Mouse (Mus musculus) neural tube, embryonic 11.5 days (tissue): ENCODE measurements around the gene Muc1. TPM values are rescaled to one million over a fixed set of nuclear protein-coding genes. Genes with fewer than 3 reads are reported as not detected.
"Not testable (repeated sequence)": the region's sequence is repeated elsewhere in the genome, so short reads cannot be mapped to it uniquely, and the experiment has no call there.

Experiments
- ATAC-seq: fragments of 200-750 bp; cut with Nextera tagmentation; 2 replicates; pipeline ENCODE4 v1.8.0; 2017; ENCODE audit warnings: moderate number of reproducible peaks, mild to moderate bottlenecking, moderate TSS enrichment, moderate library complexity; ENCODE audit not compliant: insufficient read depth, low FRiP score, low TSS enrichment
- DNase-seq: peaks from one replicate; pipeline ENCODE4 v3.0.0-alpha.2; 2015; ENCODE audit warnings: low spot score
- H3K27ac ChIP-seq: fragments of 300-500 bp; sonication (generic); 2 replicates; pipeline ENCODE4 v1.5.1; 2014; ENCODE audit warnings: low read depth, mild to moderate bottlenecking, low read length
- H3K27me3 ChIP-seq: fragments of 300-500 bp; sonication (generic); 2 replicates; pipeline ENCODE4 v1.6.1; 2014; ENCODE audit warnings: mild to moderate bottlenecking, low read length, mixed read lengths; ENCODE audit not compliant: control insufficient read depth, insufficient read depth
- H3K36me3 ChIP-seq: fragments of 300-500 bp; sonication (generic); 2 replicates; pipeline ENCODE4 v1.6.1; 2014; ENCODE audit warnings: mild to moderate bottlenecking, low read length, moderate library complexity, mixed read lengths; ENCODE audit not compliant: control insufficient read depth, insufficient read depth
- H3K4me1 ChIP-seq: fragments of 300-500 bp; sonication (generic); 2 replicates; pipeline ENCODE4 v1.6.1; 2014; ENCODE audit warnings: low read length, mixed read lengths; ENCODE audit not compliant: control insufficient read depth, insufficient read depth
- H3K4me2 ChIP-seq: fragments of 300-500 bp; sonication (generic); 2 replicates; pipeline ENCODE4 v1.6.1; 2014; ENCODE audit warnings: low read depth, mild to moderate bottlenecking, moderate library complexity
- H3K4me3 ChIP-seq: fragments of 300-500 bp; sonication (generic); 2 replicates; pipeline ENCODE4 v1.5.1; 2014; ENCODE audit warnings: low read depth, low read length
- H3K9ac ChIP-seq: fragments of 300-500 bp; sonication (generic); 2 replicates; pipeline ENCODE4 v1.6.1; 2014; ENCODE audit warnings: mild to moderate bottlenecking, low read length
- H3K9me3 ChIP-seq: fragments of 300-500 bp; sonication (generic); 2 replicates; pipeline ENCODE4 v1.6.1; 2016; ENCODE audit warnings: low read length; ENCODE audit not compliant: control insufficient read depth
- WGBS: fragments of 180-500 bp; shearing (Covaris S2); extraction: QIAGEN DNeasy Blood & Tissue Kit; methylation state at CpG from one replicate; pipeline ENCODE4 v1.1.7; 2014; 5-methylcytosine and 5-hydroxymethylcytosine counted together
- polyA plus RNA-seq: library from polyadenylated mRNA; unstranded; fragments of >200 nt; fragmentation: Nextera tagmentation; extraction: Ambion mirVana; gene quantifications from 2 replicates; pipeline ENCODE4 v1.2.1, GENCODE M21; 2014

Muc1 gene
- polyA plus RNA-seq, 1 experiment from 2014 or later, result 1.8 TPM

DNA sequence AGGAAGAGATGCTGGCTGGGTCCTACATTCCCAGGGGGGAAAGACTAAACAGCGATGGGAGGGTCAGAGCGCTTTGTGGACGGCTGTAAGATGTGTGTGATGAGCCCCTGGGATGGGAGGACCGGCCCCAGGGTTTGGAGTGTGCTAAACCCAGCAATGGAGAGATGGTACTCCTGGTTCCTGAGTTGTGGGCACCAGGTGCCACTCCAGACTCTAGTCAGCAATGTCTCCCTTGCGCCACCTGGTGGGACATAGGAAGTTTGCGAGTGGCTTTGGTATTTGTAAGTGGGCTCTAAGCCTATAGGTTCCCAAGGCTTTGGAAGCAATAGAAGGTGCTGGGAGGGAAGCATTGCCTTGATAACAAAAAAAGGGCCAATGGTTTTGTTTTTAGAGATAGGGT, 13.0 kb upstream of the Muc1 start:
- no peaks in the 10 kb centered on the region for H3K27me3 ChIP-seq
- H3K9me3 ChIP-seq, result no peaks in the 10 kb centered on the region
- peak overlapping the region; percentile 73 for H3K4me3 ChIP-seq
- DNase-seq (peak; percentile 88), ATAC-seq (peak; percentile 20)
- 0% methylated on average over 6 of the region's 6 CpGs for WGBS
- H3K4me2 ChIP-seq, result peak overlapping the region; percentile 55
- peak overlapping the region; percentile 90 for H3K27ac ChIP-seq
- H3K9ac ChIP-seq, result peak overlapping the region; percentile 66
- no peaks in the 10 kb centered on the region for H3K36me3 ChIP-seq
- peaks cover 18% of the 10 kb centered on the region for H3K4me1 ChIP-seq

DNA sequence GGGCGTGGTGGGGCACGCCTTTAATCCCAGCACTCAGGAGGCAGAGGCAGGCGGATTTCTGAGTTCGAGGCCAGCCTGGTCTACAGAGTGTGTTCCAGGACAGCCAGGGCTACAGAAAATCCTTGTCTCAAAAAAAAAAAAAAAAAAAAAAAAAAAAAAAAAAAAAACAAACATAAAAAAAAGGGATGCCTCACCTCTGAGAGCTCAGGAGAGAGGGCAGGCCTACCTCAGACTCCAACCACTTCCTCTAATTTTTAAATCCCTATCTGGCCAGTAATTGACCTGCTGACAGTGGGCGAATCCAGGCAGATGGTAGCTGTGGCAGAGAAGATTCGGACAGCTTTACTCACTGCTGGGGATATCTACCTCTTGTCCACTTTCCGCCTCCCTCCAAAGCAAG, 12.4 kb upstream of the Muc1 start:
- H3K4me1 ChIP-seq, result peaks cover 18% of the 10 kb centered on the region
- H3K36me3 ChIP-seq, H3K4me2 ChIP-seq, H3K9me3 ChIP-seq, H3K27me3 ChIP-seq, H3K4me3 ChIP-seq, H3K9ac ChIP-seq, H3K27ac ChIP-seq, ATAC-seq, DNase-seq: not testable (repeated sequence)
- WGBS, result 73% methylated on average over 7 of the region's 7 CpGs

DNA sequence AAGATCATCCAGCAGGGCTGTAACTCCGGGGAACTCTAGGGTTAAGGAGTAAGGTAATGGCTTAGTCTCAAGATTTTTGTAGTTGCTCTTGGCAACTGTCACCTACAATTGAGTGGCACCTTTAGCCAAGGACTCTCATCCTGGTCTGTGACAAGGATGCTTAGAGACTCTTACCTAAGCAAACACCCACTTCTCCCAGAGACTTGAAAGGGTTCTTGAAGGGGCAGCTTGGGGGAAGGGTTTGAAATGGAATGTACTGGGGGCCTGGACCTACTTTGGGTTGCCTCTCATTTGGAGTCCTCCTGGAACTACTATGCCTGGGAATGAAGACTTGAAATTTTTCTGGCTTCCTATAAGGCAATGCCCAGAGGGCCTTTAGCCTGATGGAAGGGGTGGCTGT, 10.6 kb upstream of the Muc1 start:
- Histone ChIP-seq H3K4me1 (peaks cover 16% of the 10 kb centered on the region), H3K36me3 (peaks cover 5% of the 10 kb centered on the region), H3K9me3 (no peaks in the 10 kb centered on the region), H3K9ac (no peak overlapping the region), H3K4me2 (no peak overlapping the region), H3K27ac (no peak overlapping the region), H3K4me3 (no peak overlapping the region), H3K27me3 (no peaks in the 10 kb centered on the region)
- WGBS, result 85% methylated on average over 1 of the region's 1 CpGs
- no peak for ATAC-seq
- DNase-seq, result no peak

DNA sequence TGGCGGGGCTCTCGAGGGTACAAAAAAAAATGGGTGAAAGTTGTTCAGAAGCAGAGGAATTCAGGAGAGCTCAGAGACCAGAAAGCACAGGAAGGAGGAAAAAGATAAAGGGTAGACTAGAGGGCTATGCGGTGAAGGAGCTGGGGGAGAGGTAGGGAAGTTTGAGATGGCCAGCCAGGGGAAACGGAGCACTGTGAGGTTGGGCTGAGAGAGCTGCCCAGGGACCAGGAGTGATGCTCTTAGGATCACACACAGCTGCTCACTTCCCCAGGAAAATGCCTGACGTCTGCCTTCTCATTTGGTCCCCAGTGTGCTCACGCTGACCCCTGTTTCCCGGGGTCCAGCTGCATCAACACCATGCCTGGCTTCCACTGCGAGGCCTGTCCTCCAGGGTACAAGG, 9.3 kb upstream of the Muc1 start:
- peaks cover 7% of the 10 kb centered on the region for H3K36me3 ChIP-seq
- H3K9ac ChIP-seq, result no peak overlapping the region; the same call in 1 of the 2 replicates
- DNase-seq (no peak), ATAC-seq (no peak)
- no peak overlapping the region for H3K27ac ChIP-seq
- H3K4me2 ChIP-seq, result no peak overlapping the region
- H3K4me1 ChIP-seq, result peaks cover 22% of the 10 kb centered on the region
- H3K27me3 ChIP-seq, result no peaks in the 10 kb centered on the region
- no peak overlapping the region for H3K4me3 ChIP-seq
- H3K9me3 ChIP-seq, result no peaks in the 10 kb centered on the region
- 45% methylated on average over 8 of the region's 8 CpGs for WGBS

DNA sequence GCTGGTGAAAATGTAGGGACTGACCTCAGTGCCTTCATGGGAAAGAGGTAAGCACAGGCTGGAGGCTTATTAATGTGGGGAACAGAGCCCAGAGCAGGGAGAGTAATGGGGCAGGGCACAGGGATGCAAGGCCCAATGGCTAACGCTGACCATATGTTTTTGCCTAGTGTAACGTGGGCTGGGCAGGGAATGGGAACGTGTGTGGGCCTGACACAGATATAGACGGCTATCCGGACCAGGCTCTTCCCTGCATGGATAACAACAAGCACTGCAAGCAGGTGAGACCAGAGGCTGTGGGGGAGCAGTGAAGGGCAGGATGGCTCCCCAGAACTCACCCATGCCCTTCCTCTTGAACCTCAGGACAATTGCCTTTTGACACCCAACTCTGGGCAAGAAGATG, 7.7 kb upstream of the Muc1 start:
- no peaks in the 10 kb centered on the region for H3K9me3 ChIP-seq
- H3K27ac ChIP-seq, result no peak overlapping the region
- H3K4me1 ChIP-seq, result peaks cover 18% of the 10 kb centered on the region

DNA sequence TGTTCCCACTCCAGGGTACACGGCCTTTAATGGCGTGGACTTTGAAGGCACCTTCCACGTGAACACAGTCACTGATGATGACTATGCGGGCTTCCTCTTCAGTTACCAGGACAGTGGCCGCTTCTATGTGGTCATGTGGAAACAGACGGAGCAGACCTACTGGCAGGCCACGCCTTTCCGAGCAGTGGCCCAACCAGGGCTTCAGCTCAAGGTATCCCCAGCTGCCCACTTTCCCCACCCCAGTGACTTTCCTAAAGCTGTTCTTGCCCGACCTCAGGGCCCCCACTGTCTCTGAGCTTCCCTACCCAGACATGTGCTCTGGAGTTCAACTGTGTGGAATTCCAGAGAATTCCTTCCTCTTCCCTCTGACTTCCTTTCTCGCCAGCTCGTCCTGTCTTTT, 4.1 kb upstream of the Muc1 start:
- Histone ChIP-seq H3K4me3 (peak overlapping the region; percentile 64), H3K36me3 (peaks cover 7% of the 10 kb centered on the region), H3K9ac (peak overlapping the region; percentile 75), H3K4me2 (peak overlapping the region; percentile 80), H3K27ac (peak overlapping the region; percentile 79), H3K27me3 (no peaks in the 10 kb centered on the region), H3K9me3 (no peaks in the 10 kb centered on the region), H3K4me1 (peaks cover 23% of the 10 kb centered on the region)
- DNase-seq (no peak), ATAC-seq (no peak)
- WGBS, result 61% methylated on average over 11 of the region's 11 CpGs

More for the DNA sequence above, 7.7 kb upstream of the Muc1 start:
- Histone ChIP-seq H3K27me3 (no peaks in the 10 kb centered on the region), H3K4me2 (no peak overlapping the region), H3K9ac (no peak overlapping the region), H3K36me3 (peaks cover 7% of the 10 kb centered on the region), H3K4me3 (no peak overlapping the region)
- ATAC-seq (no peak), DNase-seq (no peak)
- WGBS, result 67% methylated on average over 5 of the region's 5 CpGs

DNA sequence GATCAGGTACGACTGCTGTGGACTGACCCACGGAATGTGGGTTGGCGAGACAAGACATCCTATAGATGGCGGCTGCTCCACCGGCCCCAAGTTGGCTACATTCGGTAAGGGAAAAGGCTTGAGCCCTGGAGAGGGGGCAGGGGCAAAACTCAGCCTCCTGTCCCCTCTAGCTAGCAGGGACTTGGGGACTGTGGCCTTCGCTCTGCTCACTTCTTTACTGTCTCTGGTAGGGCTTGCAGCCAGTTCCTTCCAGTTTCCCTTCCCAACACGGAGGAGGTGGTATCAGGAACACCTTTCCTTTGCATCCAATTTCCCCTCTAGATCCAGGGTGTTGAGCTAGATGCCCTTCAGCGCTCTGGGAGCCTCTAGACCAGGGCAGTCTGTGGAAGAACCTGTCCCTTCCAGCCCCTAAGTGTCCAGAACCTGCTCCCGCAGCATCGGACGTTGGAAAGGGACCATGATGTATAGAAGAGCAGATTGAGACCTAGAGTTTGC, 3.5 kb upstream of the Muc1 start:
- Histone ChIP-seq H3K9me3 (no peaks in the 10 kb centered on the region), H3K4me3 (peak overlapping the region; percentile 64), H3K36me3 (peaks cover 7% of the 10 kb centered on the region), H3K27ac (peak overlapping the region; percentile 79), H3K4me1 (peaks cover 23% of the 10 kb centered on the region), H3K4me2 (peak overlapping the region; percentile 80), H3K27me3 (no peaks in the 10 kb centered on the region), H3K9ac (peak overlapping the region; percentile 75)
- ATAC-seq, result no peak
- 39% methylated on average over 12 of the region's 12 CpGs for WGBS
- DNase-seq, result no peak

DNA sequence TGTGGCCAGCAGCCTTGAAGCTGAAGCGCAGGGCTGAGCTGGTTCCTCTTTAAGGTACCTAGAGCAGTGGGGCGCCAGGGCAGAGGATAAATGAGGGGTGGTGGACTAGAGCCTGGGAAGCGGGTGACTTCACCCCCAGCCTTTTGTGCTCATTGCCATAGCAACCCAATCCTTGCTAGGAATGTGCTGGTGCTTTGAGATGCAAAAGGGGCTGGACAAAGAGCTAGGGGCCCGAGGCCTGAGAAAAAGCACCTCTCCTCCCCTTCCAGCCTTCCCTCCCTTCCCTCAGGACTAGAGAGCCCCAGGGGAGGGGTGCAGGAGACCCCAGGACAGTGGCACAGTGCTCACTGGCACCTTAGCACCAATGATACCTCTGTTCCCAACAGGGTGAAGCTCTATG, 2.9 kb upstream of the Muc1 start:
- H3K27ac ChIP-seq, result peak overlapping the region; percentile 79
- ATAC-seq, result peak; percentile 69
- DNase-seq, result peak; percentile 86
- no peaks in the 10 kb centered on the region for H3K27me3 ChIP-seq
- peak overlapping the region; percentile 75 for H3K9ac ChIP-seq
- H3K36me3 ChIP-seq, result peaks cover 7% of the 10 kb centered on the region
- H3K9me3 ChIP-seq, result no peaks in the 10 kb centered on the region
- H3K4me2 ChIP-seq, result peak overlapping the region; percentile 80
- peaks cover 23% of the 10 kb centered on the region for H3K4me1 ChIP-seq
- H3K4me3 ChIP-seq, result peak overlapping the region; percentile 64
- 11% methylated on average over 4 of the region's 4 CpGs for WGBS

DNA sequence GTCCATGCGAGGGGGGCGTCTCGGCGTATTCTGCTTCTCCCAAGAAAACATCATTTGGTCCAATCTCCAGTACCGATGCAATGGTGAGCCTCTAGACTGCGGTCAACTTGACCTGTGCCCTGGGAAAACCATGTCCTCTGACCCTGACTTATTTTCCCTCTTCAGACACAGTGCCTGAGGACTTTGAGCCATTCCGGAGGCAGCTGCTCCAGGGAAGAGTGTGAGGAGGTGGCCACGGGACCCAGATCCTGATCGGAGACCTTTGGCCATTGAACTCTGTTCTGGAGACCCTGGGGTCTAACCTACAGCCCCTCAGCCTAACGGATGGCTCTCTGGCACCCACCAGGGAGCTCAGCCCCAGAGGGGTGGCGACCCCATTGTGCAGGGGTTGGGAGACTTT, 2.5 kb upstream of the Muc1 start:
- Histone ChIP-seq H3K27me3 (no peaks in the 10 kb centered on the region), H3K4me2 (peak overlapping the region; percentile 80), H3K4me3 (peak overlapping the region; percentile 64), H3K27ac (peak overlapping the region; percentile 79), H3K36me3 (peaks cover 7% of the 10 kb centered on the region), H3K4me1 (peaks cover 23% of the 10 kb centered on the region), H3K9me3 (no peaks in the 10 kb centered on the region), H3K9ac (peak overlapping the region; percentile 75)
- no peak for ATAC-seq
- DNase-seq, result no peak
- WGBS, result 8% methylated on average over 11 of the region's 11 CpGs
